Mouse (Mus musculus) gastrocnemius, postnatal 4 days (tissue): ENCODE measurements around the gene Snu13. TPM values are rescaled to one million over a fixed set of nuclear protein-coding genes. Genes with fewer than 3 reads are reported as not detected.
A peak's percentile ranks its signal among the peaks of the same experiment; 100 is the strongest.

ENCODE experiments used
- DNase-seq, 2 experiments: peaks; one replicate each; pipeline ENCODE4 v3.0.0; 2021 to 2022; ENCODE audit warnings: low spot score in 2 of 2, mixed read lengths in 2 of 2
- long read RNA-seq, 2 experiments: library from polyadenylated mRNA; stranded (forward); transcript quantifications; one replicate each; pipeline ENCODE4 v2.0.0; 2021
- total RNA-seq, 2 experiments: library from RNA; stranded (reverse); gene quantifications; 2 replicates each; pipeline ENCODE4 v1.2.3; 2021

Gene Snu13
- 10 to 100 TPM; 60.2 to 64.0 TPM for total RNA-seq
- long read RNA-seq, experiment 1, transcript Snu13-202 (3 exons, 2,077 nt): major isoform, 109 of 114 reads
- long read RNA-seq, experiment 1, partial matches to known transcripts: 0 of 114 reads
- long read RNA-seq, experiment 1, other reads (novel, unspliced or antisense): 5 of 114 reads
- long read RNA-seq, experiment 2, transcript Snu13-202 (3 exons, 2,077 nt): major isoform, 88 of 92 reads
- long read RNA-seq, experiment 2, partial matches to known transcripts: 0 of 92 reads
- long read RNA-seq, experiment 2, other reads (novel, unspliced or antisense): 3 of 92 reads

DNA sequence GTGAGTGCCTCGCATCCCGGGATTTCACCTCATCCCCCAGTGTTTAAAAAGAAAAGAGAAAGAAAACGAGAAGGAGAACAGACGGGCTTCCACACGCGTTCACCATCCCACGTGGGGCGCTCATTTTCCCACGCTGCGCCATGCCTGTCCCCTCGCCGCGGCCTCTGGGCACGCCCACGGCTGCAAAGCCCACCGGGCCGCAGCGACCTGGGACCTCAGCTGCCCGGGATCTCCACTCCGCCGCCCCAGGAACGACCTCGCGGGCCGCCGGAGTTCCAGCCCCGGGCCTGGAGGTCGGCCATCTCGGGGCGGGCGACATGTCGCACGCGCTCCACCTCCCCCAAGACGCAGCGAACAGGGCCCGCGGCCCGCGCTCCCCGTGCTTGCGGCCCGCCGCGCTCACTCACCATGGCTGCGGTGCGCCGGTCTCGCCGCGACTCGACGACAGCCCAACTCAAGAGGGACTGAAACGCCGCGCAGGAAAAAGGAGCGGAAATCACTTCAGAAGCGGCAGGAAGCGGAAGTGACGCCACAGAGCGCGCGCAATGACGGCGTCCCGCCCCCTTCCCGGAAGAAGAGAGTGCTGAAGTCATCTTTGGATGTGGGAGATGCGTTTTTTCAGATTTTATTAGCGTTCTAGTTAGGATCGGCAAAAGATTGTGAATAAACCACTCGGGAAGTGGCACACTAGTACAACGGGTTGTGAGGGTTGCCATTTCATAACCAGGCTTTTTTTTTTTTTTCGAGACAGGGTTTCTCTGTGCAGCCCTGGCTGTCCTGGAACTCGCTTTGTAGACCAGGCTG, at the start of gene Snu13:
TSS of gene Snu13 (minus strand) at position 519 of the 804 bp plus-strand sequence.
- peak; percentile 82 to 93 for DNase-seq

DNA sequence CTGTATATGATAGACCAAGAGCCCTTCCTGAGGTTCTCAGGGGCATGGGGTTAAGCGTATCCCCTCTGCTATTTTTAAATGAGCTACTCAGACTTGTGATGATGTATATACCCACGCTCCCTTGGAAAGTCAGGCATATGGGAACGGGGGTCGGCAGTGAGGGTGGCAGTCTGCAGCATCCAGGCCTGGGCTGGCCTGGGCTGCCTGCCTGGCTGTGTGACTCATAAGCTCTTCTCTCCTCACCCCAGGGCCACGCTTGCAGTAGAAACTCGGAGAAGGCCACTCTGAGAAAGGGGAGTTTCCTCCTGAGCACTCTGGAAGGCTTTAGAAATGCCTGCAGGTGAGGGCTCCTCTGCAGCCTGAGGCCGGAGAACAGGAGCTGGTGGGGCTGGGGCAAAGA, 43.7 kb upstream of the Snu13 start:
- no peak for DNase-seq

- DNase-seq: no peak
Observed at GRCm38 (mm10) chr15:82087266-82087665, 39.9 kb upstream of the Snu13 start.

DNA sequence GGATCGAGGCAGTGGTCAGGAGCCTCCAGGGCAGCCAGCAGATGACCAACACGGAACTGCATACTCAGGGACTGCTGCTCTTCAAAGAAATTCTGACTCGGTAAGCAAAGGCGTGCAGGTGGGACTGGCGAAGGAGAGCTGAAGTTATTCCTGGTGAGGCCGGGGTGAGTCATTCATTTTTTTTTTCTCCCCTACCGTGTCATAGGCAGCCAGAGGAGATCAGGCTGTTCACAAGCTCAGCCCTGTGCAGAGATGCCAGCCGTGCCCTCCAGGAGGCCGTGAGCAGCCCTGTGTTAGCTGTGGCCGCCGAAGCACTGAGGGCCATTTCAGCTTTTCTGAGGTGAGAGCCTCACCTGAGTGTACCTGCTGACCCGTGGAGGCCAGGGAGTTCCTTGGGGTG, 38.7 kb upstream of the Snu13 start:
- no peak for DNase-seq

GRCm38 (mm10) chr15:82085606-82086005, 38.2 kb upstream of the Snu13 start:
- DNase-seq: no peak

- no peak for DNase-seq
Observed at GRCm38 (mm10) chr15:82081161-82081560, 33.8 kb upstream of the Snu13 start.

GRCm38 (mm10) chr15:82079883-82080282, 32.5 kb upstream of the Snu13 start:
- DNase-seq: no peak

DNA sequence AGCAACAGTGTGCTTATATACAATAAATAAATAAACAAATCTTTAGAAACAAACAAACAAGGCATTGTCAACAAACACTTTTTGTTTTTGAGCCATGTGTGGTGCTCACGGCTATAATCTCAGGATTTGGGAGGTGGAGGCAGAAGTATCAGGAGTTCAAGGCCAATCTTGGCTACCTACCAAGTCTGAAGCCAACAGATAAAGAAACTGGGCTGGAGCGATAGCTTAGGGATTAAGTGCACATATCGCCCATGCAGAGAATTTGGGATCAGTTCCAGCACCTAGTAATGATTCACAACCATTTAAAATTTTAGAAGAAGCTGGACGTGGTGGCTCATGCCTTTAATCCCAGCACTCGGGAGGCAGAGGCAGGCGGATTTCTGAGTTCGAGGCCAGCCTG, 26.1 kb upstream of the Snu13 start:
- no peak for DNase-seq

- DNase-seq: no peak
Observed at GRCm38 (mm10) chr15:82071816-82072469, 24.5 kb upstream of the Snu13 start.

- DNase-seq: no peak
Observed at GRCm38 (mm10) chr15:82069898-82070297, 22.5 kb upstream of the Snu13 start, which contains the start of gene Mei1. Gene Mei1, plus strand, starts transcription at chr15:82069996.

- DNase-seq: peak; percentile 60 to 72
Observed at GRCm38 (mm10) chr15:82065511-82065910, 18.1 kb upstream of the Snu13 start.

GRCm38 (mm10) chr15:82063909-82064308, 16.5 kb upstream of the Snu13 start:
- no peak for DNase-seq

- no peak for DNase-seq
Observed at GRCm38 (mm10) chr15:82058719-82059201, 11.4 kb upstream of the Snu13 start, which contains the start of gene 4930407I10Rik. Gene 4930407I10Rik, plus strand, starts transcription at chr15:82059151.

DNA sequence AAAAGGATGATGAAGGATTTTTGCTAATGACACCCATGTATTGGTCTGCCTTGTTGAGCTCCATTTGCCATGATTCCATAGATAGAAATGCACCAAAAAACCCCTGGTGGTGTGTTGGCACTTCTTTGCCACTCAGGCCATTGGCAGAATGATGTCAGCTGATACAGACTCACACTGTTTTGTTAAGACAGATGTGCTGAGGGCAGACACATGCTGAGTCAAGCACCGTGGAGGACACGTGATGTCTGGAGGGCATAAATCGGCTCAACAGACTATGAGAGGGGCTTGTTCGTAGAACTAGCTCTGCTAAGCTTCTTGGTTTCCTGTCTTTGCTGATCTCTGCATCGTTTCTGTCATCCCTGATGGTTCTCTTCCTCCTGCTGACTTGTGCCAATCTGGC, 5.1 kb upstream of the Snu13 start:
- DNase-seq: no peak

DNA sequence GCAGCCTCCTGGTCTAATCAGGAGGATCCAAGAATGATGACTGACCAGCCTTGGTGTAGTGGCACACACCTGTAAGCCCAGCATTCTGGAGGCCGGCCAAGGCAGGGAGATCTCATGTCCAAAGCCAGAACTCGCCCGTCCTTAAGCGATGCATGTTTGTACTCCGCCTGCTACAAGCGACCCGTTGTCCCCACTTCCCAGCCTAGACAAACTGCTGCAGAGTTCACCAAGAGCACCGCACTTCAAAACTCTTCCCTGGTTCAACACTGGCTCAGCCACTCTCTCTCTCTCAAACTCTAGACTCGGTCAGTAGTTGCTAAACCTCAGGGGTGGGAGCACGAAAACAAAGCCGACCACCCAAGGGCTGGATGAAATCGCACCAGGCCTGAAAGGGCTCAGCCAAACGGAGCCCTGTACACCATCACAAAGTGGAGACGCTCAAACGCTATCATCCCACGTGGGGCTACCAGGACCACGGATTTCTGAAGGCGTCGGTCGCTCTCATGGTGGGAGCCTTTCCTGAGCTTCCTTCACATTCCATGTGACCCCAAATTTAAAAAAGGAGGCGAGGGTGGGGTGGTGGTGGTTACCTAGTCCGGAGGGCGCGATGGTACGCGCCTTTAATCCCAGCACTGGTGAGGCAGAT, 1.0 kb downstream of the Snu13 start:
- no peak for DNase-seq

DNA sequence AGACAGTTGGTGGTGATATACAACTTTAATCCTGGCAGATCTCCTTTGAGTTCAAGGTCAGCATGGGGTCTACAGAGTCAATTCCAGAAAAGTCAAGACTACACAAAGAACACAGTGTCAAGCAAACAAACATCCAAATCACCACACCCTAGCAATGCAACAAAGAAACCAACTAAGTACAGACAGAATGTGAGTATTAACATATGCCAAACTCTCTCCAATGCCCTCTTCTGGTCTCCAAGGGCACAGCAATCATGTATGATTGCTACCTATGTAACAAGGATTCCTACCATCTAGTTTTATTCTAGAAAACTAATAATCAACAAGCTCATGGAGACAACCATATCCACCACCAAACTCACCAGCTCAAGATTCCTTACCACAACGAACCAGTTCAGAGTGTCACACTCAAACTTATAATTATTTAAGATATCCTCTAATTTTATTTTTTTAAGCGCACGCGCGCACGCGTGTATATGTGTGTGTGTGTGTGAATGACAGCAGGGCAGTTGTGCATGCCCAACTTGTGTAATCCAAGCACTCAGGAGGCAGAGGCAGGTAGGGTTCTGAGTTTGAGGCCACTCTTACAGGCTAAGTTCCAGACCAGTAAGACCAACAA, 3.1 kb downstream of the Snu13 start:
- DNase-seq: no peak

- no peak for DNase-seq
Observed at GRCm38 (mm10) chr15:82040650-82041049, 6.7 kb downstream of the Snu13 start.

DNA sequence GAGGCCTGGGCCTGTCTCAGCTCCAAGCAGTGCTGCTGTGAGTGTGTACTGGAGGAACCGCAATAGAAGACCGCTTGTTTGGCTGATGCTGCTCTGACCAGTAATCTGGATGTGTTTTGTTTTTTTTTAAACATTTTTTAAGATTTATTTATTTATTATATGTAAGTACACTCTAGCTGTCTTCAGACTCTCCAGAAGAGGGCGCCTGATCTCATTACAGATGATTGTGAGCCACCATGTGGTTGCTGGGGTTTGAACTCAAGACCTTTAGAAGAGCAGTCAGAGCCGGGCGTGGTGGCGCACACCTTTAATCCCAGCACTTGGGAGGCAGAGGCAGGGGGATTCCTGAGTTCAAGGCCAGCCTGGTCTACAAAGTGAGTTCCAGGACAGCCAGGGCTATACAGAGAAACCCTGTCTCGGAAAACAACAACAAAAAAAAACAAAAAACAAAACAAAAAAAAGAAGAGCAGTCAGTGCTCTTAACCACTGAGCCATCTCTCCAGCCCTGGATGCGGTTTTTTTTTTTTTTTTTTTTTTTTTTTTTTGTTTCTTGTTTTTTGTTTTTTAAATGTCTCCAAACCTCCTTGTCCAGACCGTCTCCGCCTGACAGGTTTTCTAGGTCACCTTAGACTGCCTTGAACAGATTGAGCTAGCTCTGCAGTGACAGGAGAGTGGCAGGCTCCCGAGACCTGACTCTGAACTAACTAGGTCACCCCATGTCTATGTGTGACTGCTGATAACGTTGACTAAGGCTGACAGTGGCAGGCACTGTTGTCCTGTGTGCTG, 11.3 kb downstream of the Snu13 start:
- no peak for DNase-seq

- DNase-seq: no peak
Observed at GRCm38 (mm10) chr15:82033762-82034161, 13.6 kb downstream of the Snu13 start, which contains the start of gene Desi1. Gene Desi1, minus strand, starts transcription at chr15:82033862.

GRCm38 (mm10) chr15:82032386-82032785, 15.0 kb downstream of the Snu13 start:
- no peak for DNase-seq
